Mouse (Mus musculus) macrophage (primary cell): ENCODE data around the gene Nsun7. TPM values are rescaled to one million over a fixed set of nuclear protein-coding genes. Genes with fewer than 3 reads are reported as not detected.

Experiments used
- H3K27ac ChIP-seq: fragments of 350-480 bp; formaldehyde crosslinking; 2 replicates; pipeline ENCODE4 v1.9.0; 2021
- H3K36me3 ChIP-seq: fragments of 350-480 bp; formaldehyde crosslinking; 2 replicates; pipeline ENCODE4 v1.9.0; 2021; ENCODE audit errors: inconsistent target
- H3K4me3 ChIP-seq: fragments of 350-480 bp; formaldehyde crosslinking; 2 replicates; pipeline ENCODE4 v1.9.0; 2021; ENCODE audit errors: inconsistent target
- H3K79me2 ChIP-seq: fragments of 350-480 bp; formaldehyde crosslinking; 2 replicates; pipeline ENCODE4 v1.9.0; 2021; ENCODE audit errors: inconsistent target
- WGBS: methylation state at CpG from one replicate; pipeline ENCODE4 v1.1.7; 2026; ENCODE audit warnings: inconsistent platforms; ENCODE audit not compliant: missing documents; 5-methylcytosine and 5-hydroxymethylcytosine counted together
- polyA plus RNA-seq: library from polyadenylated mRNA; stranded (reverse); fragments of 250-400 nt; gene quantifications from 3 replicates; pipeline ENCODE4 v1.2.4, GENCODE M21; 2018; ENCODE audit warnings: inconsistent platforms

The Nsun7 gene
- polyA plus RNA-seq, 1 experiment from 2014 or later: not detected

GRCm38 (mm10) chr5:66302873-66303272 is 43.2 kb downstream of the Nsun7 start:
- WGBS: 79% methylated on average over 2 of the region's 2 CpGs
- no peaks in the 10 kb centered on the region for H3K36me3 ChIP-seq

DNA sequence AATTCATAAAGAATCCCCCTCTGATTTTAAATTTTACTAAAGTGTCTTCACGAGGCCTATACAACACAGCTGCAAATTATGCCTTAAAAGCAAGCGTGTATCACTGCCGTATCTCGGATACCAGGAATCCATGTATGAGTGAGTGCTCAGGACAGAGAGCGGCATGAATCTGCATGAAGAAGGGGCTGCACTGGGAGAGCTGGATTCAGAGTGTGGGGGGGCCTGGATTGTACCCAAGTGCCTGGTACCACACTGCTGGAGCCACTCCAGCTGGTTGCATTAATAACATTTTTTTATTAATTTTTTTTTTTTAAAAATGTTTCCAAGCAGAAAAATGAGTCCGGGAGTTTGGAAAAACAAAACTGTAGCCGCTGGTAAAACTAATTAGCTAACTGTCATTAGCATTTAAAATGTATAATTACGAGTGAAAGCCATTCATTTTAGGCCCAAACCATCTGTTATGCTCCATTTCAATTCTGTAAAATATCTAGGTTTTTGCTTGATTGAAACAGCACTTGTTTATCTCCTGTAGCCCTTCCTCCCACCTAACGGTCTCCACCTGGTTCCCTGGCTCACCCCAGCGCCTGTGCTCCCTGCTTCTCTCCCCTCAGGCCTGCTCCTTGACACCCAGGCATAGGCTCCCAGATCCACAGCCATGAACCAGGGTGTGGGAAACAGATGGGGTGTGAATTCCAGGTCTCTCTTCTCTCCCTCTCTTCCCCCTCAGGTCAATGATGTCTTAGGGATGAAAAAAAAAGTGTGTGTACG is 44.8 kb downstream of the Nsun7 start:
- H3K4me3 ChIP-seq: no peak overlapping the region
- H3K36me3 ChIP-seq: no peaks in the 10 kb centered on the region
- H3K27ac ChIP-seq: no peak overlapping the region
- 96% methylated on average over 11 of the region's 11 CpGs for WGBS
- H3K79me2 ChIP-seq: no peaks in the 10 kb centered on the region

More at GRCm38 (mm10) chr5:66302873-66303272, 43.2 kb downstream of the Nsun7 start:
- no peaks in the 10 kb centered on the region for H3K79me2 ChIP-seq
- H3K4me3 ChIP-seq: no peak overlapping the region
- H3K27ac ChIP-seq: no peak overlapping the region

DNA sequence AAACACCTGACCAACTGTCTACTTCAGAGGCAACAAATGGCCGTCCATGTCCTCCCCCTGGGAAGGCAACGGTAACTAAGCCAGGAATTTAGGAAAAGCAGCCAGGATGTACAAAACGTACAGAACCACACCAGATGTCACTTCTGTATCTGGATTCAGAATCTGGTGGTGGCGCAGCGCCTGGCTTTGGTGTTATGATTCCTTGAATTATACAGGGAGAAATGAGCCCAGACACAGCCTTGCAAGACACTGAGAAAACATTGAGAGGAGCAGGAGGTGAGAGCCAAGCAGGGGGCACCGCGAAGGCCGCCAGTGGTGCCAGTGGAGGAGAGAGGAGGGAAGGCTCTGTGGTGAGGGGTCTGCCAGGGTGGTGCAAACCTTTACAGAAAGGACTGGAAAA is 45.8 kb downstream of the Nsun7 start:
- WGBS: 92% methylated on average over 8 of the region's 8 CpGs
- Histone ChIP-seq H3K36me3 (no peaks in the 10 kb centered on the region), H3K79me2 (no peaks in the 10 kb centered on the region), H3K4me3 (no peak overlapping the region), H3K27ac (no peak overlapping the region)

- 85% methylated on average over 9 of the region's 9 CpGs for WGBS
- Histone ChIP-seq H3K4me3 (no peak overlapping the region), H3K79me2 (no peaks in the 10 kb centered on the region), H3K27ac (no peak overlapping the region), H3K36me3 (no peaks in the 10 kb centered on the region)
Observed at GRCm38 (mm10) chr5:66310328-66310727, 50.6 kb downstream of the Nsun7 start.

GRCm38 (mm10) chr5:66310806-66311205 is 51.1 kb downstream of the Nsun7 start:
- 91% methylated on average over 11 of the region's 11 CpGs for WGBS
- no peaks in the 10 kb centered on the region for H3K36me3 ChIP-seq
- no peak overlapping the region for H3K27ac ChIP-seq
- no peaks in the 10 kb centered on the region for H3K79me2 ChIP-seq
- H3K4me3 ChIP-seq: no peak overlapping the region

DNA sequence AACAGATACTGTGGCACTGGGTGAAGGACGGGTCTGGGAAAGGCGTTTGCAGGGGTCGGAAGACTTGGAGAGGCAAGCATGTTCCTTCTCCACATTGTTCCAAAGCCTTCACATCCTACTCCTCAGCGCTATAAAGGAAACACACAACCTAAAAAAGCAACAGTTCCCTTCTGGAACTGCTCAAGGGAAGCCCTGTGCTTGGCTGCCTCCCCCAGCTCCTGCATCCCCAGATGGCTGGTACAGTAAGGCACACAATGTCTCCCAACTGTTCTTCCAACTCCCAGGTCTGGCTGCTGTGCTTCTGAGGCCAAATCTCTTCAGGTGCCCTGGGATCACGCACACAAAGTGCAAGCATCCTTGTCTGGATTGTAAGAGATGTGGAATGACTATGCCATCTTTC is 56.1 kb downstream of the Nsun7 start:
- H3K79me2 ChIP-seq: no peaks in the 10 kb centered on the region
- no peak overlapping the region for H3K27ac ChIP-seq
- no peak overlapping the region for H3K4me3 ChIP-seq
- H3K36me3 ChIP-seq: no peaks in the 10 kb centered on the region
- WGBS: 88% methylated on average over 5 of the region's 5 CpGs

DNA sequence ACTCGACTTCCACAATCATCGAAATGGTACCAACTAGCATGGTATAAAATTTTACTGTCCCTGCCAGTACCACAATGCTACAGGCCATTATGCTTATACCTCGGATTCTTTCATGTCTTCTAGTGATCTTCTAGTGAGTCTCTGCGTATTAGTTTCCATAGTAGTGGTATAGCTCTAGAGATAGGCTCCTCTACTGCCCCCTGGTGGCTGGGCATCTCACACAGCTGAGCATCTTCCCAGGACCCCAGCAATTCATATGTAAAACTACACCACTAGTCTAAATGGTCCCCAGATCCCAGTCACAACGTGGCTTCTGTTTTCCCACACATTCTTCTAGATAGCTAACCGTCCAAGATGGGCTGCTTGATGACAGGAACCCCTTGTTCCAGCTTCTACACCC is 59.6 kb downstream of the Nsun7 start:
- no peaks in the 10 kb centered on the region for H3K79me2 ChIP-seq
- H3K4me3 ChIP-seq: no peak overlapping the region
- H3K27ac ChIP-seq: no peak overlapping the region
- no peaks in the 10 kb centered on the region for H3K36me3 ChIP-seq
- 66% methylated on average over 5 of the region's 6 CpGs for WGBS

DNA sequence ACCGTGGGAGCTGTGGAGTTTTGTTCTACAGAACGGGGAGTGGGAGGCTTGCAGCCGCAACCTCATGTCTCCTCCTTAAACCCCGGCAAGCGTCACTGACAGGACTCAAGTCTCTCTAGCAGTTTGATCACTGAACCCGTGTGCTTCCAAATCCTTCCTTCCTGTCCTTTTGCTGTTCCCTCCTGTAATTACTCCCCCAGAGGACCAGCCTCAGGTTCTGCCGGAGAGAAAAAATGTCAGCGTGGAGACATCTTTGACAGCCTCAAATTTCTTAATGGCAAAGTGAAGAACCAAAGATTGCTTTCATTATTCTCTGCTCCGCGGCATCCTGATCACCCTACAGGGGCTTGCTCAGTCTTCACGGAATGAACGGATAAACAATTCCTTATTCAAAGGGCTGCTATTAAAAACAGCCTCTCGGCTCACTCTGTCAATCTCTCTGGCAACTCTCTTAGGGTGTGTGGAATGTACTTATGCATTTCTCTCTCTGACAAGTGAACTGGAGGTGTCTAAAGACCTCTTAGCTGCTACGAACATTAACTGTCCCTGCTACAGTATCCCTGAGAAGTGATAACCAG is 60.2 kb downstream of the Nsun7 start:
- Histone ChIP-seq H3K79me2 (no peaks in the 10 kb centered on the region), H3K4me3 (no peak overlapping the region), H3K27ac (no peak overlapping the region), H3K36me3 (no peaks in the 10 kb centered on the region)
- 93% methylated on average over 13 of the region's 14 CpGs for WGBS

DNA sequence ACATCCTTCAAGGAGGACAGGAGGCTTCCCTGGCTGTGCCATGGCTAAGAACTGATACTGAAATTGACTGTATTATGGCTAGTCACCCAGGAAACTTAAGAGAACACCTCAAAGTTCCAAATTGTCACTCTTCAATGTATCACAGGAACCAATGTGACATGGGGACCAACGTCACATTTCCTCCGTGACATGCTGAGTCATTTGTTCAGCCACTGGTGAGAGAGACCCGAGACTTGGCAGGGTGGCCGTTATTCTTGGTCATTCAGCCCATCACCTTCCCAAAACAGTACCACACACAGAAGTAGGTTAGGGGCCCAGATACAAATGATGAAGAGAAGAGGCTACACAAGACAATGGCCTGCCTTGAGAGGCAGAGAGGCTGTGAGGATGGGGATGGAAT is 63.4 kb downstream of the Nsun7 start:
- no peaks in the 10 kb centered on the region for H3K36me3 ChIP-seq
- WGBS: 20% methylated on average over 4 of the region's 4 CpGs
- no peak overlapping the region for H3K27ac ChIP-seq
- no peaks in the 10 kb centered on the region for H3K79me2 ChIP-seq
- H3K4me3 ChIP-seq: no peak overlapping the region

GRCm38 (mm10) chr5:66323603-66324002 is 63.9 kb downstream of the Nsun7 start:
- 38% methylated on average over 11 of the region's 11 CpGs for WGBS
- Histone ChIP-seq H3K4me3 (no peak overlapping the region), H3K79me2 (no peaks in the 10 kb centered on the region), H3K27ac (no peak overlapping the region), H3K36me3 (no peaks in the 10 kb centered on the region)

GRCm38 (mm10) chr5:66326395-66326794 is 66.7 kb downstream of the Nsun7 start:
- no peaks in the 10 kb centered on the region for H3K79me2 ChIP-seq
- no peak overlapping the region for H3K4me3 ChIP-seq
- H3K36me3 ChIP-seq: no peaks in the 10 kb centered on the region
- no peak overlapping the region for H3K27ac ChIP-seq
- 76% methylated on average over 7 of the region's 7 CpGs for WGBS

DNA sequence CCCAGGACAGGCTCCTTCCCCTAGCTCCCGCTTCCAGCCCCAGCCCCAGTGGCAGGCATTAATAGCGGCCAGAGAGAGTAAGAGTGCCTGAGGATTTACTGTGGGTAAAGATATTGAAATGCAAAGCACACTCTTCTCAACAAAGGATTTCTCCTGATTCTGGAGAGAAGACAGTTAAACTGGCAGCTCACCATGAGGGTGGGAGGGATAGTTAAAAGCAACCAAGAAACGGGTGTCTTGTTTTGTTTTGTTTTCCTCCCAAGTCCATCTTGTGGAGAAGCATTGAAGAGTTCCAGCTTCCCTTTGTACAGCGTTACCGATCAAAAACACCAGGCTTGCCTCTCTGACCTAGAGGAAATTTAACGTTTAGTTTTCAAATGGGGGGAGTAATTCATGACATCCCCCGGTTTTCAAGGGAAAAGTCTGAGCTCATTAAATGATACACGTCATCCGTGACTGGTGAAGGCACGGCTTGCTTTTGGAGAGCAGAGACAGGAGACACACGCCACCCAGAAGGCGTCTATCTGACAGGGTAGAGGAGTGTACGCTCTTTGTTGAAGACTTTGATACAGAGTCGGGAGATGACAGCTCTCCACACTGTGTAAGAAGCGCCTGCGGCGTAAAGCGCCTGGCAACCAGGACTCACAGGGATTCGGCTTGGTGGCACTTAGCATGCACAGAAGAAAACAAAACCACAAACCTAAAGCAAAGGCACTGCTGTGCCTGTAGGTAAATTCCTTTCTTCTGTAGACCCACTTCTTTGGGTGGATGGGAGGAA is 68.4 kb downstream of the Nsun7 start:
- no peaks in the 10 kb centered on the region for H3K36me3 ChIP-seq
- WGBS: 95% methylated on average over 19 of the region's 19 CpGs
- no peak overlapping the region for H3K27ac ChIP-seq
- H3K4me3 ChIP-seq: no peak overlapping the region
- H3K79me2 ChIP-seq: no peaks in the 10 kb centered on the region

DNA sequence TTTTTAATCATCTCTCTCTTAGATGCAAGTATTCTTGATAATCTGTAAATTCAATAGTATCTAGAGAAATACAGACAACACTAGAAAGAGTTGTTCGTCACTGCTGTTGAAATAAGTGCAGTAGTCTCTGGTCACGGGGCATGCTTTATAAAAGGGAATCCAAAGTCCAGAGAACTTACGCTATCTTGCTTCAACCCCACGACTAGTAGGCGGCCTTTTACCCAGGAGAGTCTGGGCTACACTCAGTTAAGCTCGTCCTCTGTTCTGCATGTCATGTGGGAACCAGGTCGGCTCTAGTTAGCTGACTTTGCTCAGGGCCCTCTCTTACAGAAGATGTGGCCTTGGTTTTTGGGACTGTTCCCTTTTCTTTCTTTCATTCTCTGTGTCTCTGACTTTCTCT is 69.1 kb downstream of the Nsun7 start:
- Histone ChIP-seq H3K4me3 (no peak overlapping the region), H3K36me3 (no peaks in the 10 kb centered on the region), H3K79me2 (no peaks in the 10 kb centered on the region), H3K27ac (no peak overlapping the region)
- 91% methylated on average over 7 of the region's 7 CpGs for WGBS

DNA sequence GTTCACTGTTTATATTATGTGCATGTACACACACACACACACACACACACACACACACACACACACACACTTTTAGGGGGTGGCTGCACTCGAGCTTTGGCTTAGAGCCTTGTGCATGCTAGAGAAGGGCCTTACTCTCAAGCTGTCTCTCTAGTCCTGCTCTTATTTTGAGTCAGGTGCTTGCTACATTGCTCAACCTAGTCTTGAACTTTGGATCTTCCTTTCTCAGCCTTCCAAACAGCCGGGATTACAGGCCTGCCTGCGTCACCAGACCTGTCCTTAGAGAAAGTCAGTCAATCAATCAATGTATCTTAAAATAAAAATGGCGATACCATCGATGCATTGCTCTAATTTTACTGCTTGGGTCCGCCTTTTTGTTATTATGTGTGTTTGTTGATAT is 71.1 kb downstream of the Nsun7 start:
- no peak overlapping the region for H3K4me3 ChIP-seq
- no peaks in the 10 kb centered on the region for H3K36me3 ChIP-seq
- no peak overlapping the region for H3K27ac ChIP-seq
- H3K79me2 ChIP-seq: no peaks in the 10 kb centered on the region
- WGBS: 88% methylated on average over 6 of the region's 6 CpGs
